Mouse (Mus musculus) ES-Bruce4 (cell line): Measurements from ENCODE around the gene Ccdc3.

Source experiments
- CTCF ChIP-seq: IDR thresholded peaks from one replicate; pipeline ENCODE4 v1.8.1; 2011; ENCODE audit warnings: low read depth, low read length
- EP300 ChIP-seq: IDR thresholded peaks from 2 replicates; pipeline ENCODE4 v1.6.1; 2011; ENCODE audit warnings: low read depth, low read length; ENCODE audit not compliant: insufficient read depth

DNA sequence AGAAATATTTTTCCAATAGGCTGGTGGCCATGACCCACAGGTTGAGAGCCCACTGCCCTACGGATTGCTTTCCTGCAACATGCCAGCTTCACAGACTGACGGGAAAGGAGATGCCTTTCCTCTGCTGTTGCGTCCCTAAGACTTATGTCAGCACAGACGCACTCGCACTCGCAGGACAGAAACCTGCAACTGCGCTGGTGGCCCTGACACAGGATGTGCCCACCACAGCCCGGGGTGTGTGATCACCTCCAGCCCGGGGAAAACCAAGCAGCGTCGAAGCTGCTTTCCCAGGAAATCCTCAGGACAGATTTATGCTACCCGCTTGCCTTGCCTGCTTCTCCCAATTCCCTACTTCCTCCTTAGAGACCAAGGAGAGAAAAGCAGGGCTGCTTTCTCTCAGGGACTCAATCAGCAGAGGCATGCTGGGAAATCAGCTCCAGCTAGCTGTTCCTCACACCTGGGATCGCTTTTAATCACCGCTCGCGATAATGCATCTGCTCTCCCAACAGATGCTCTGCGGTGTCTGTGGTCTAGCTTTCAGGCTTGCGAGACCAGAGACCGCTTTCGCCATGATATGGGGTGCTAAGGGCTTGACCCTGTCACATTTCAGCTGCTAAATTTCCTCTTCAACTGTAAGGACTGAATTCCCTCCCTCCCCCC lies 39.7 kb upstream of the Ccdc3 start:
- TF ChIP-seq EP300 (no peak), CTCF (no peak)
